Mouse (Mus musculus) small intestine, adult 2 months (tissue): Measurements from ENCODE around the gene Ly6g. TPM values are rescaled to one million over a fixed set of nuclear protein-coding genes. Genes with fewer than 3 reads are reported as not detected.
"Not testable (repeated sequence)": the region's sequence is repeated elsewhere in the genome, so short reads cannot be mapped to it uniquely, and the experiment has no call there.

Source experiments
- H3K27ac ChIP-seq: fragments of 200-500 bp; 2 replicates; pipeline ENCODE4 v1.5.1; 2012; ENCODE audit warnings: low read depth, low read length, control low read depth, inconsistent platforms; ENCODE audit not compliant: insufficient read depth
- H3K27me3 ChIP-seq: fragments of 200-500 bp; 2 replicates; pipeline ENCODE4 v1.6.1; 2012; ENCODE audit warnings: mild to moderate bottlenecking, moderate library complexity, low read length, inconsistent platforms; ENCODE audit not compliant: control insufficient read depth, insufficient read depth
- H3K36me3 ChIP-seq: fragments of 200-500 bp; 2 replicates; pipeline ENCODE4 v1.6.1; 2012; ENCODE audit warnings: mild to moderate bottlenecking, low read length, control low read depth, inconsistent platforms; ENCODE audit not compliant: control insufficient read depth, insufficient read depth
- H3K4me1 ChIP-seq: fragments of 200-500 bp; 2 replicates; pipeline ENCODE4 v1.6.1; 2012; ENCODE audit warnings: low read length, inconsistent platforms, mixed read lengths; ENCODE audit not compliant: control insufficient read depth, insufficient read depth, insufficient read length
- H3K4me3 ChIP-seq: fragments of 200-500 bp; 2 replicates; pipeline ENCODE4 v1.5.1; 2012; ENCODE audit warnings: low read depth, mild to moderate bottlenecking, control low read depth, inconsistent platforms, low read length, moderate library complexity
- CTCF ChIP-seq: fragments of 200-500 bp; IDR thresholded peaks from 2 replicates; pipeline ENCODE4 v1.5.1; 2012; ENCODE audit warnings: low read depth, mild to moderate bottlenecking, control low read depth, inconsistent platforms, low read length, moderate library complexity, mixed read lengths; ENCODE audit not compliant: insufficient replicate concordance, insufficient read length; ENCODE audit errors: extremely low read depth
- POLR2A ChIP-seq: fragments of 200-500 bp; IDR thresholded peaks from 2 replicates; pipeline ENCODE4 v1.6.1; 2012; ENCODE audit warnings: low read depth, mild to moderate bottlenecking, control low read depth, inconsistent platforms, low read length, moderate library complexity
- WGBS: fragments of 180-500 bp; shearing (Covaris S2); methylation state at CpG from one replicate; pipeline ENCODE4 v1.1.7; 2018; 5-methylcytosine and 5-hydroxymethylcytosine counted together
- polyA plus RNA-seq: library from polyadenylated mRNA; depleted of rRNA; stranded (reverse); fragments of >200 nt; gene quantifications from 2 replicates; pipeline ENCODE4 v1.2.3, GENCODE M21; 2012; rRNA removed

Ly6g gene
- polyA plus RNA-seq, 1 experiment: not detected

- 43% methylated on average over 6 of the region's 6 CpGs for WGBS
- peak; percentile 54; the same call in 1 of the 2 replicates for TF ChIP-seq CTCF
Observed at GRCm38 (mm10) chr15:75141812-75142360, 13.2 kb upstream of the Ly6g start.

DNA sequence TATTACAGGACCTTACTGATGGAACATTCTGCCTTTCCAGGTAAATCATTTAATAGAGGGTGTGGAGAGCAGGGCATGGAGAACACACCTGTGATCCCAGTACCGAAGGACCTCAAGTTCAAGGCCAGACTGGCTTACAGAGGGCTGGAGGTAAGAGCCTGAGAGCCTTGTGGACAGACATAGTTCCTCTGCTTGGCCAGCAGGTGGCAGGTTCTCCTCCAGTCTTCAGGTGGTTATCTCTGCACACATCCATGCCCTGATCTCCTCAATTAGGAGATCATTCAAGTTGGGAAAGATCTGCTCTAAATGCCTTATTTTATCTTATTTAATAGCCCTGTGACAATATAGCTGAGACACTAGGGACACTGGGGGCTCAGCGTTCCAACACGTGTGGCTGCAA is 11.3 kb upstream of the Ly6g start:
- no peak overlapping the region for H3K27ac ChIP-seq
- H3K27me3 ChIP-seq: no peaks in the 10 kb centered on the region
- 51% methylated on average over 3 of the region's 3 CpGs for WGBS
- H3K4me3 ChIP-seq: no peak overlapping the region
- no peaks in the 10 kb centered on the region for H3K4me1 ChIP-seq
- TF ChIP-seq CTCF (peak; percentile 57; the same call in 1 of the 2 replicates), POLR2A (no peak)
- no peaks in the 10 kb centered on the region for H3K36me3 ChIP-seq

More at GRCm38 (mm10) chr15:75141812-75142360, 13.2 kb upstream of the Ly6g start:
- H3K27ac ChIP-seq, H3K27me3 ChIP-seq, H3K36me3 ChIP-seq, H3K4me1 ChIP-seq, H3K4me3 ChIP-seq: not testable (repeated sequence)

DNA sequence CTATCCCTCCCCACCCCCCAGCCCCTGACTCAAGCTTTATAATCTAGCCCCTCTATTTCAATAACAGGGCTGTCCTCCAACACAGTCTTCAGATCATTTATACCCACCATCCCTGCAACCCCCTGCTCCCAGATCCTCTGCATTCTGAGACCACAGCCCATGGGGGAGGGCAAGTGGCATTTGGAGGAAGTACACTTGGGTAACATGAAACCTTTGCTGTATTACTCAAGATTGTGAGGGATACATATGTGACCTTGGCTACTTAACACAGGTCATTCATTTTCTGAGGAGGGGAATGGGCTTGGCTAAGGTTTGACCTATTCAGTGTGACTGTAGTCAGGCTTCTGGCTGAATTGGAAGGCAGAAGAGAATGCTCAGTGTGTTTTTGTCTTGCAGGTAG is 2.0 kb upstream of the Ly6g start:
- no peak for TF ChIP-seq POLR2A
- TF ChIP-seq CTCF: no peak
- Histone ChIP-seq H3K4me1 (no peaks in the 10 kb centered on the region), H3K27ac (no peak overlapping the region), H3K4me3 (no peak overlapping the region), H3K36me3 (no peaks in the 10 kb centered on the region), H3K27me3 (no peaks in the 10 kb centered on the region)

DNA sequence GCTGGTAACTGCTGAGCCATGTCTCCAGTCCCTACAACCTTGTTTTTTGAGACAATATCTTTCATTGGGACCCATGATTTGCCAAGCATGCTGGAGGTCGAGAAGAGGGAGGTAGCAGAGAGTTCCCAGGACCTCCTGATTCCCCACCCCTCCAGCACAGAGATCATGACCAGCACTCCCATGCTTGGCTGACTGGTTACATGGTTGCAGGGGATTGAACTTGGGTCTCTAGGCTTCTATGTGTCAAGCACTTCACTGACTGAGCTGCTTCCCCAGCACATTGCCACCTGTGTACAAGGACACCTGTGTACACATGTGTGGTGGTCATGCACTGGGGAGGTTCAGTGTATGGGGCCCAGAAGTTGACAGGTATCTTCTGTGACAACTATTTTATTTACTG is 2.6 kb downstream of the Ly6g start:
- TF ChIP-seq CTCF: no peak
- TF ChIP-seq POLR2A: no peak

GRCm38 (mm10) chr15:75175506-75175905 is 20.5 kb downstream of the Ly6g start:
- Histone ChIP-seq H3K4me1 (no peaks in the 10 kb centered on the region), H3K4me3 (no peak overlapping the region), H3K27me3 (no peaks in the 10 kb centered on the region; the same call in 1 of the 2 replicates), H3K27ac (no peak overlapping the region), H3K36me3 (no peaks in the 10 kb centered on the region)
- 54% methylated on average over 1 of the region's 1 CpGs for WGBS
- TF ChIP-seq POLR2A (no peak), CTCF (peak; percentile 73; the same call in 1 of the 2 replicates)

More for the DNA sequence above, 2.6 kb downstream of the Ly6g start:
- 19% methylated on average over 1 of the region's 1 CpGs for WGBS
- no peaks in the 10 kb centered on the region for H3K27me3 ChIP-seq
- H3K27ac ChIP-seq: no peak overlapping the region
- H3K36me3 ChIP-seq: no peaks in the 10 kb centered on the region
- H3K4me3 ChIP-seq: no peak overlapping the region
- H3K4me1 ChIP-seq: no peaks in the 10 kb centered on the region

GRCm38 (mm10) chr15:75186291-75186690 is 31.3 kb downstream of the Ly6g start:
- 30% methylated on average over 2 of the region's 2 CpGs for WGBS
- Histone ChIP-seq H3K27ac (no peak overlapping the region), H3K4me3 (no peak overlapping the region), H3K36me3 (no peaks in the 10 kb centered on the region), H3K27me3 (no peaks in the 10 kb centered on the region), H3K4me1 (no peaks in the 10 kb centered on the region)
- TF ChIP-seq CTCF (no peak), POLR2A (no peak)

DNA sequence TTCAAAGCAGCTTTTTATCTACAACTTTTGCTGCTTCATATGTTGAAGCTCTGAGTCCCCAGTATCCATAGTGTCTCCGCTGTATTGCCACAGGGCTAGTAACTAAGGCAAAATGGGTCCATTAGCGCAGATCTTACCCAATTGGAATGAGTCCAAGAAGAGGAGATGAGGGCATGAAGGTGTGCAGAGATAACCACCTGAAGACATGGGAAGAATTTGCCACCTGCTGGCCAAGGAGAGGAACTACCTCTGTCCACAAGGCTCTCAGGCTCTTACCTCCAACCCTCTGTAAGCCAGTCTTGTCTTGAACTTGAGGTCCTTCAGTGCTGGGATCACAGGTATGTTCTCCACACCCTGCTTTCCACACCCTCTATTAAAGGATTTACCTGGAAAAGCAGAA is 34.1 kb downstream of the Ly6g start:
- no peak overlapping the region for H3K27ac ChIP-seq
- H3K36me3 ChIP-seq: no peaks in the 10 kb centered on the region
- H3K4me1 ChIP-seq: no peaks in the 10 kb centered on the region
- no peak overlapping the region for H3K4me3 ChIP-seq
- H3K27me3 ChIP-seq: no peaks in the 10 kb centered on the region
- TF ChIP-seq CTCF (peak; percentile 61; the same call in 1 of the 2 replicates), POLR2A (no peak)
- WGBS: 39% methylated on average over 2 of the region's 2 CpGs

GRCm38 (mm10) chr15:75190560-75190959 is 35.5 kb downstream of the Ly6g start:
- not testable (repeated sequence) for H3K36me3 ChIP-seq, H3K27ac ChIP-seq, H3K27me3 ChIP-seq, H3K4me1 ChIP-seq, H3K4me3 ChIP-seq
- WGBS: 21% methylated on average over 2 of the region's 3 CpGs

Other genes with a start within 250 kb of the Ly6g start
- gene Ly6i, start 171.8 kb upstream of the Ly6g start, polyA plus RNA-seq: 0.08 and 0.13 TPM in 2 replicates
- 15.1 and 29.8 TPM in 2 replicates for gene Ly6a, start 157.2 kb upstream of the Ly6g start, polyA plus RNA-seq
- gene Ly6c1, start 106.4 kb upstream of the Ly6g start, polyA plus RNA-seq: 37.5 and 72.2 TPM in 2 replicates
- 13.0 and 15.2 TPM in 2 replicates for gene Ly6c2, start 43.3 kb upstream of the Ly6g start, polyA plus RNA-seq
- gene BC025446, start 61.1 kb downstream of the Ly6g start, polyA plus RNA-seq: 29.5 and 45.6 TPM in 2 replicates
- gene Ly6f, start 113.2 kb downstream of the Ly6g start, polyA plus RNA-seq: not detected in 2 replicates